Mouse (Mus musculus) heart, postnatal 10 days (tissue): ENCODE measurements around the gene Fam213b. TPM values are rescaled to one million over a fixed set of nuclear protein-coding genes. Genes with fewer than 3 reads are reported as not detected.

Source experiments
- DNase-seq, 2 experiments: peaks; one replicate each; pipeline ENCODE4 v3.0.0; 2021
- intact Hi-C: fragments of 180-260 bp; cut with DNase I; formaldehyde crosslinking; loops from one replicate; pipeline ENCODE4 v1.15.1; 2025
- total RNA-seq, 2 experiments: library from RNA; stranded (reverse); gene quantifications; 2 replicates each; pipeline ENCODE4 v1.2.3; 2021

Fam213b gene
- total RNA-seq, 2 experiments from 2014 or later: 61.7 to 64.3 TPM

GRCm38 (mm10) chr4:154885416-154885815 lies 13.5 kb downstream of the Fam213b start:
- intact Hi-C loops: no loop called here

GRCm38 (mm10) chr4:154882014-154882659 lies 16.8 kb downstream of the Fam213b start:
- intact Hi-C loops: no loop called here

More at GRCm38 (mm10) chr4:154885416-154885815, 13.5 kb downstream of the Fam213b start:
- no peak for DNase-seq

GRCm38 (mm10) chr4:154880730-154881129 lies 18.2 kb downstream of the Fam213b start:
- intact Hi-C loops: no loop called here
- DNase-seq: peak; percentile 72 to 75

More at GRCm38 (mm10) chr4:154882014-154882659, 16.8 kb downstream of the Fam213b start:
- no peak for DNase-seq

- peak; percentile 93 to 97 for DNase-seq
- intact Hi-C loops: loop anchor here (1.0 to 5.0 kb wide), 5 partner anchors 29 to 188 kb away; no protein-coding TSS in a partner anchor
Observed at GRCm38 (mm10) chr4:154877864-154878548, 20.9 kb downstream of the Fam213b start.

GRCm38 (mm10) chr4:154873186-154873585 lies 25.7 kb downstream of the Fam213b start:
- intact Hi-C loops: no loop called here
- no peak for DNase-seq

GRCm38 (mm10) chr4:154871757-154872251 lies 27.1 kb downstream of the Fam213b start:
- DNase-seq: no peak
- intact Hi-C loops: no loop called here

- intact Hi-C loops: no loop called here
- DNase-seq: no peak
Observed at GRCm38 (mm10) chr4:154870721-154871120, 28.2 kb downstream of the Fam213b start.

GRCm38 (mm10) chr4:154869440-154869839 lies 29.5 kb downstream of the Fam213b start, which contains the start of gene Mmel1:
Mmel1 (plus strand) TSS chr4:154869585.
- intact Hi-C loops: no loop called here
- DNase-seq: no peak

GRCm38 (mm10) chr4:154867257-154867656 lies 31.7 kb downstream of the Fam213b start:
- no peak for DNase-seq
- intact Hi-C loops: no loop called here

GRCm38 (mm10) chr4:154866391-154866790 lies 32.5 kb downstream of the Fam213b start:
- intact Hi-C loops: no loop called here

GRCm38 (mm10) chr4:154864961-154865760 lies 33.8 kb downstream of the Fam213b start:
- DNase-seq: no peak
- intact Hi-C loops: no loop called here

More at GRCm38 (mm10) chr4:154866391-154866790, 32.5 kb downstream of the Fam213b start:
- no peak for DNase-seq

GRCm38 (mm10) chr4:154864271-154864771 lies 34.6 kb downstream of the Fam213b start:
- DNase-seq: peak; percentile 91 to 96
- intact Hi-C loops: no loop called here

- intact Hi-C loops: no loop called here
- no peak for DNase-seq
Observed at GRCm38 (mm10) chr4:154863436-154863935, 35.4 kb downstream of the Fam213b start.

- no peak for DNase-seq
- intact Hi-C loops: no loop called here
Observed at GRCm38 (mm10) chr4:154861967-154862366, 37.0 kb downstream of the Fam213b start.

GRCm38 (mm10) chr4:154858601-154859000 lies 40.3 kb downstream of the Fam213b start:
- intact Hi-C loops: no loop called here
- no peak for DNase-seq

GRCm38 (mm10) chr4:154857366-154858240 lies 41.3 kb downstream of the Fam213b start:
- intact Hi-C loops: no loop called here
- DNase-seq: no peak

GRCm38 (mm10) chr4:154856882-154857281 lies 42.1 kb downstream of the Fam213b start:
- DNase-seq: no peak
- intact Hi-C loops: no loop called here

GRCm38 (mm10) chr4:154856480-154856837 lies 42.5 kb downstream of the Fam213b start:
- intact Hi-C loops: no loop called here
- no peak for DNase-seq

- intact Hi-C loops: no loop called here
- peak; percentile 82 for DNase-seq
Observed at GRCm38 (mm10) chr4:154855721-154856479, 43.0 kb downstream of the Fam213b start.
